Mouse (Mus musculus) large intestine, adult 2 months (tissue): ENCODE results near the gene Jdp2. TPM values are rescaled to one million over a fixed set of nuclear protein-coding genes. Genes with fewer than 3 reads are reported as not detected.

Experiments used
- DNase-seq: peaks from one replicate; pipeline ENCODE4 v3.0.0-alpha.2; 2012; ENCODE audit warnings: low read depth, low spot score
- WGBS: fragments of 180-500 bp; shearing (Covaris S2); methylation state at CpG from one replicate; pipeline ENCODE4 v1.1.7; 2018; 5-methylcytosine and 5-hydroxymethylcytosine counted together
- polyA plus RNA-seq: library from polyadenylated mRNA; depleted of rRNA; stranded (reverse); fragments of >200 nt; gene quantifications from 2 replicates; pipeline ENCODE4 v1.2.3, GENCODE M21; 2012

Jdp2 gene
- polyA plus RNA-seq, 1 experiment = 5.4 TPM

GRCm38 (mm10) chr12:85599478-85600152 lies 788 bp downstream of the Jdp2 start:
- DNase-seq = no peak
- 5% methylated on average over 49 of the region's 49 CpGs for WGBS

- 50% methylated on average over 7 of the region's 7 CpGs for WGBS
- DNase-seq = no peak
Observed at GRCm38 (mm10) chr12:85600637-85601036, 1.8 kb downstream of the Jdp2 start.

GRCm38 (mm10) chr12:85601531-85601930 lies 2.7 kb downstream of the Jdp2 start:
- 81% methylated on average over 6 of the region's 6 CpGs for WGBS

GRCm38 (mm10) chr12:85602153-85602552 lies 3.3 kb downstream of the Jdp2 start:
- 62% methylated on average over 2 of the region's 2 CpGs for WGBS
- DNase-seq = no peak

More at GRCm38 (mm10) chr12:85601531-85601930, 2.7 kb downstream of the Jdp2 start:
- DNase-seq = no peak

GRCm38 (mm10) chr12:85602811-85603210 lies 4.0 kb downstream of the Jdp2 start:
- WGBS = 74% methylated on average over 12 of the region's 12 CpGs
- DNase-seq = no peak

GRCm38 (mm10) chr12:85603767-85604166 lies 4.9 kb downstream of the Jdp2 start:
- WGBS = 57% methylated on average over 9 of the region's 9 CpGs
- DNase-seq = no peak

- DNase-seq = no peak
- 54% methylated on average over 9 of the region's 9 CpGs for WGBS
Observed at GRCm38 (mm10) chr12:85604301-85604998, 5.6 kb downstream of the Jdp2 start.

- no peak for DNase-seq
- 74% methylated on average over 14 of the region's 14 CpGs for WGBS
Observed at GRCm38 (mm10) chr12:85607519-85608449, 9.0 kb downstream of the Jdp2 start.

- DNase-seq = no peak
- 88% methylated on average over 9 of the region's 9 CpGs for WGBS
Observed at GRCm38 (mm10) chr12:85610167-85610566, 11.3 kb downstream of the Jdp2 start.

- DNase-seq = no peak
- WGBS = 31% methylated on average over 4 of the region's 4 CpGs
Observed at GRCm38 (mm10) chr12:85614090-85614489, 15.3 kb downstream of the Jdp2 start.

- WGBS = 67% methylated on average over 8 of the region's 8 CpGs
- DNase-seq = no peak
Observed at GRCm38 (mm10) chr12:85615486-85615885, 16.7 kb downstream of the Jdp2 start.

- no peak for DNase-seq
- 85% methylated on average over 9 of the region's 9 CpGs for WGBS
Observed at GRCm38 (mm10) chr12:85617885-85618284, 19.1 kb downstream of the Jdp2 start.

- DNase-seq = no peak
- 72% methylated on average over 5 of the region's 5 CpGs for WGBS
Observed at GRCm38 (mm10) chr12:85618430-85618829, 19.6 kb downstream of the Jdp2 start.

GRCm38 (mm10) chr12:85619283-85619897 lies 20.6 kb downstream of the Jdp2 start:
- no peak for DNase-seq
- WGBS = 62% methylated on average over 7 of the region's 7 CpGs

- 66% methylated on average over 11 of the region's 11 CpGs for WGBS
- no peak for DNase-seq
Observed at GRCm38 (mm10) chr12:85619898-85620443, 21.1 kb downstream of the Jdp2 start.

GRCm38 (mm10) chr12:85621027-85621426 lies 22.2 kb downstream of the Jdp2 start:
- DNase-seq = no peak
- 61% methylated on average over 6 of the region's 6 CpGs for WGBS

GRCm38 (mm10) chr12:85621673-85622072 lies 22.8 kb downstream of the Jdp2 start:
- 76% methylated on average over 4 of the region's 4 CpGs for WGBS

GRCm38 (mm10) chr12:85623711-85624110 lies 24.9 kb downstream of the Jdp2 start:
- 10% methylated on average over 3 of the region's 3 CpGs for WGBS
- no peak for DNase-seq

More at GRCm38 (mm10) chr12:85621673-85622072, 22.8 kb downstream of the Jdp2 start:
- no peak for DNase-seq

- no peak for DNase-seq
Observed at GRCm38 (mm10) chr12:85624652-85625051, 25.8 kb downstream of the Jdp2 start.

More at GRCm38 (mm10) chr12:85624652-85625051, 25.8 kb downstream of the Jdp2 start:
- WGBS = 42% methylated on average over 7 of the region's 7 CpGs
